Mouse (Mus musculus): ENCODE measurements around the gene Lpar2. TPM values are rescaled to one million over a fixed set of nuclear protein-coding genes. Genes with fewer than 3 reads are reported as not detected.

Gene Lpar2
- polyA plus RNA-seq, 1 experiment from 2014 or later = 0.56 TPM

DNA sequence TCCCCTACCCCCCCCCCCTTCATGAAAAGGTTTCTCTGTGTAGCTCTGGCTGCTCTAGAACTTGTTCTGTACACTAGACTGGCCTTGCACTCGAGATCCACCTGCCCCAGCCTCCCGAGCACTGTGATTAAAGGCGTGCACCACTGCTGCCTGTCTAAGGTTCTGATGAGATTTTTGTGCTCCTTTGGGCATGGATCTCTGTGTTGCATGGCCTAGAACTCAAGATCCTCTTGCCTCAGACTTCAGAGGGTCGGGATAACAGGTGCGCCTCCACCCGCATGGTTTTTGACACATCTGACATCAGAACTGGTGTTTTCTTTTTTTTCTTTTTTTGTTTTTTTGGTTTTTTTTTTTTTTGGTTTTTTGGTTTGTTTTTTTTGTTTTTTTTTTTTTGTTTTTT, 17.7 kb upstream of the Lpar2 start:
- ATAC-seq (no peak), DNase-seq (ENCODE audit: low spot score) (no peak)
- WGBS = 93% methylated on average over 6 of the region's 6 CpGs
- Histone ChIP-seq H3K27me3 (replicated peaks; ENCODE audit: insufficient read depth, low read length) (no peaks in the 10 kb centered on the region), H3K4me3 (ENCODE audit: low read depth, low read length) (no peak overlapping the region), H3K9me3 (ENCODE audit: low read length) (no peaks in the 10 kb centered on the region), H3K27ac (ENCODE audit: low read length) (no peak overlapping the region), H3K4me1 (ENCODE audit: insufficient read depth, low read depth, low read length) (no peaks in the 10 kb centered on the region), H3K9ac (replicated peaks; ENCODE audit: low read depth) (no peak overlapping the region), H3K36me3 (ENCODE audit: insufficient read depth, low read length) (peaks cover 44% of the 10 kb centered on the region), H3K4me2 (replicated peaks; ENCODE audit: low read depth, low read length) (no peak overlapping the region)
- TF ChIP-seq CTCF (IDR thresholded peaks at IDR 0.05) = no peak

DNA sequence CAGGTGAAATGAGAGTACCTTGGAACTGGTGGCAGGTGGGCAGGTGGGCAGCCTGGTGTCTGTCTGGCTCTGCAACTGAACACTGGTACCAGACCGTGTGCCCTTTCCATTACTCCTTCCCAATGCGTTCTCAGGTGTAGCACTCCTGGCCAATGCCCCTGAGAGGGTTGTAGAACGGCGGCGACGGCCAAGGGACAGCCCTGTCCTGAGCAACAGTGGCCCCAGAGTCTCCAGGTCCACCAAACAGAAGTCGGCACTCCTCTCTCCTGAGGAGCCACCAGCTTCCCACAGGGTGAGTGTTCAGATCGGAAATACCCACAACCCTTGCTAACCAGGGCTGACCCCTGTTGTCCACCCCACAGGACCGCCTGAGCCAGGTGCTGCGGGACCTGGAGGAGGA, 17.1 kb upstream of the Lpar2 start:
- H3K9me3 ChIP-seq (ENCODE audit: low read length) = no peaks in the 10 kb centered on the region
- DNase-seq (ENCODE audit: low spot score) = no peak
- no peaks in the 10 kb centered on the region for H3K27me3 ChIP-seq (replicated peaks; ENCODE audit: insufficient read depth, low read length)
- H3K36me3 ChIP-seq (ENCODE audit: insufficient read depth, low read length) = peaks cover 38% of the 10 kb centered on the region
- H3K27ac ChIP-seq (ENCODE audit: low read length) = no peak overlapping the region
- no peak for ATAC-seq
- H3K4me2 ChIP-seq (replicated peaks; ENCODE audit: low read depth, low read length) = no peak overlapping the region
- no peaks in the 10 kb centered on the region for H3K4me1 ChIP-seq (ENCODE audit: insufficient read depth, low read depth, low read length)
- H3K4me3 ChIP-seq (ENCODE audit: low read depth, low read length) = no peak overlapping the region
- no peak overlapping the region for H3K9ac ChIP-seq (replicated peaks; ENCODE audit: low read depth)
- 94% methylated on average over 10 of the region's 10 CpGs for WGBS
- TF ChIP-seq EP300 (IDR thresholded peaks at IDR 0.05) (no peak), CTCF (IDR thresholded peaks at IDR 0.05) (no peak)

DNA sequence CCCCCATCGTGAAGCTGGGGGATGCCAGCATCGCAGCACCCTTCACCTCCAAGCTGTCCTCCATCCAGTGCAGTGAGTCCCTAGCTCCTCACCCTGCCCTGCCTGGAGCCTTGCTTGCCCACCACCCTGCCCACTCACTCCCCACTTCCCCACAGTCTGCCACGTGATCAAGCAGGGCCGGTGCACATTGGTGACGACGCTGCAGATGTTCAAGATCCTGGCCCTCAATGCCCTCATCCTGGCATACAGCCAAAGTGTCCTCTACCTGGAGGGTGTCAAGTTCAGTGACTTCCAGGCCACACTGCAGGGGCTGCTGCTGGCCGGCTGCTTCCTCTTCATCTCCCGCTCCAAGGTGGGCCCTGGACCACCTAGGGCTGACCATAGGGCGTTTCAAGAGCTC, 16.7 kb upstream of the Lpar2 start:
- Histone ChIP-seq H3K4me3 (ENCODE audit: low read depth, low read length) (no peak overlapping the region), H3K4me1 (ENCODE audit: insufficient read depth, low read depth, low read length) (no peaks in the 10 kb centered on the region), H3K27ac (ENCODE audit: low read length) (no peak overlapping the region), H3K36me3 (ENCODE audit: insufficient read depth, low read length) (peaks cover 34% of the 10 kb centered on the region), H3K9ac (replicated peaks; ENCODE audit: low read depth) (no peak overlapping the region), H3K9me3 (ENCODE audit: low read length) (no peaks in the 10 kb centered on the region), H3K4me2 (replicated peaks; ENCODE audit: low read depth, low read length) (no peak overlapping the region), H3K27me3 (replicated peaks; ENCODE audit: insufficient read depth, low read length) (no peaks in the 10 kb centered on the region)
- DNase-seq (ENCODE audit: low spot score) (no peak), ATAC-seq (no peak)
- TF ChIP-seq CTCF (IDR thresholded peaks at IDR 0.05) = no peak
- TF ChIP-seq EP300 (IDR thresholded peaks at IDR 0.05) = no peak
- WGBS = 87% methylated on average over 8 of the region's 9 CpGs

DNA sequence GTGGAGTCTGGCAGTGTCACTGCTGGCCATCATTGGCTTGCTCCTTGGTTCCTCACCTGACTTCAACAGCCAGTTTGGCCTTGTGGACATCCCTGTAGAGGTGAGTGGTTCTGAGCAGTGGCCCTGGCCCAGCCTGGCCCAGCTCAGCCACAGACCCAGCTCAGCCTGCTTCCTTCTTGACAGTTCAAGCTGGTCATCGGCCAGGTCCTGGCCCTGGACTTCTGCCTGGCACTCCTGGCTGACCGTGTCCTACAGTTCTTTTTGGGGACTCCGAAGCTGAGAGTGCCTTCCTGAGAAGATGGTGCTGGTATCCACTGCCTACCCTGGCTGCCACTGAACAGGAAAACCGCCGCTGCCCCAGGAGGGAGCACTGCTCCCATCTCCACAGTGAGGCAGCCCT, 15.0 kb upstream of the Lpar2 start:
- H3K4me3 ChIP-seq (ENCODE audit: low read depth, low read length) = no peak overlapping the region
- no peak overlapping the region for H3K27ac ChIP-seq (ENCODE audit: low read length)
- no peaks in the 10 kb centered on the region for H3K27me3 ChIP-seq (replicated peaks; ENCODE audit: insufficient read depth, low read length)
- no peak overlapping the region for H3K4me2 ChIP-seq (replicated peaks; ENCODE audit: low read depth, low read length)
- no peaks in the 10 kb centered on the region for H3K4me1 ChIP-seq (ENCODE audit: insufficient read depth, low read depth, low read length)
- H3K36me3 ChIP-seq (ENCODE audit: insufficient read depth, low read length) = peaks cover 22% of the 10 kb centered on the region
- no peak for ATAC-seq
- 89% methylated on average over 5 of the region's 5 CpGs for WGBS
- no peak for TF ChIP-seq CTCF (IDR thresholded peaks at IDR 0.05)
- no peak for TF ChIP-seq EP300 (IDR thresholded peaks at IDR 0.05)
- H3K9ac ChIP-seq (replicated peaks; ENCODE audit: low read depth) = no peak overlapping the region
- H3K9me3 ChIP-seq (ENCODE audit: low read length) = no peaks in the 10 kb centered on the region
- DNase-seq (ENCODE audit: low spot score) = no peak

DNA sequence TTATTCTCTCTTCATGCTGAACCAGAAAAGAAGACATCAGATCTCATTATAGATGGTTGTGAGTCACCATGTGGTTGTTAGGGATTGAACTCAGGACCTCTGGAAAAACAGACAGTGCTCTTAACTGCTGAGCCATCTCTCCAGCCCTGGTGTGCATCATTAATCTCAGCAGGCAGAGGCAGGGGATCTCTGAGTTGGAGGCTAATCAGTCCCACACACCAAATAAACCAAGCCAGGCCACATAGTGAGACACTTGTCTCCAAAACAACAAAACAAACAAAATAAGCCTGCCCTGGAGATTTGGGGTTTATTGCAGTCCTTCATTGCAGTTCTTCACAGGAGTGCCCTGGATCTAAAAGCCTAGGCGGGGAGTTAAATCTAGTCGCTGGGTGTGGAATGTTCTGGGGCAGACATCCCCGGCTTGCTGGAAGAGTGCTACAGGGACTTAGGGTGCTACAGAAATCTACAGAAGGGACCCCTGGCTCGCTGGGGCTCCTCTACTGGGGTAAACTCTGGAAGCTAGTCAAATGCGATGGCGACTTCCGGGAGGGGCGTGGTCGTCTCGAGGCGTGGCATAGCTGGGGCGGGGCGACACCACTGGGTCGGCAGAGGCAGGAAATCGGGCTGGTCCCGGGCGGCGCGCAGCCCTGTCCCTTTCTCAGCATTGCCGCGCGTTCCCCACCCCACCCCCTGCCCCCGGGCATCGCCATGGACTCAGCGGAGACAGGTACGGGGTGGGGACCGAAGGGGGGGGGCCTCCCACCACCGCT, 13.9 kb upstream of the Lpar2 start, which contains the start of gene Gmip:
Gmip (plus strand) TSS at position 586 of the 770 bp plus-strand sequence.
- Histone ChIP-seq H3K4me1 (ENCODE audit: insufficient read depth, low read depth, low read length) (no peaks in the 10 kb centered on the region), H3K9ac (replicated peaks; ENCODE audit: low read depth) (peak within 1 kb of the TSS; percentile 62), H3K9me3 (ENCODE audit: low read length) (no peaks in the 10 kb centered on the region), H3K27me3 (replicated peaks; ENCODE audit: insufficient read depth, low read length) (no peaks in the 10 kb centered on the region), H3K4me2 (replicated peaks; ENCODE audit: low read depth, low read length) (peak within 1 kb of the TSS; percentile 91), H3K27ac (ENCODE audit: low read length) (peak within 1 kb of the TSS; percentile 47; the same call in 1 of the 2 replicates), H3K36me3 (ENCODE audit: insufficient read depth, low read length) (peaks cover 20% of the 10 kb centered on the region), H3K4me3 (ENCODE audit: low read depth, low read length) (peak within 1 kb of the TSS; percentile 63)
- DNase-seq (ENCODE audit: low spot score) (peak; percentile 83), ATAC-seq (peak; percentile 90)
- no peak for TF ChIP-seq EP300 (IDR thresholded peaks at IDR 0.05)
- TF ChIP-seq CTCF (IDR thresholded peaks at IDR 0.05) = 0 out of 2 replicates have a peak, but pooled peaks have one; percentile 1
- 7% methylated on average over 25 of the region's 28 CpGs for WGBS

DNA sequence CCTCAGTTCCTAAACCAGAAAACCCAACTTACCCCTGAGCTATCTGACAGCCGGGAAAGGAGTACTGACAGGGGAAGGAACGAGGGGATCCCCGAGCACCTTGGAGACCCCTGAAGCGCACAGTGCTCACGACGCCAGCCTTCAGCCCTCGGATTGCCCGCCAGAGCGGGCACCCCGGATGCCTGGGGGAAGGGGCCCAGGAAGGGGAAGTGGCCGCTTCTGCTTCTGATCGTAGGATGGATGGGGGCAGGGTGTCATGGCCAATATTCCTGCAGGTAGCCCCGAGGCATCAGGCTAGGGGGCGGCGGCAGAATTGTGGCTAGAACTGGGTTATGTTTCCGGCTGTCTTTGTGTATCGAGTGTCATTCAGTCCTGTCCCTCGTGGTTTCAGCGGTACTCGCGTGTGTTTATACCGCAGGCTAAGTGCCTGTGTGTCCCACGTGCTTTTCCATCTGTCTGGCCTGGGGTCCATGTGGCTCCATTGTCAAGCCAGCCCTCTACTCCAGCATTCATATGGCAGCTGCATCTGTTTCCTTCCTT, 13.3 kb upstream of the Lpar2 start:
- Histone ChIP-seq H3K36me3 (ENCODE audit: insufficient read depth, low read length) (0 out of 2 replicates have a peak, but pooled peaks cover 14% of the 10 kb centered on the region), H3K9ac (replicated peaks; ENCODE audit: low read depth) (peak overlapping the region; percentile 62), H3K4me3 (ENCODE audit: low read depth, low read length) (peak overlapping the region; percentile 63), H3K4me1 (ENCODE audit: insufficient read depth, low read depth, low read length) (no peaks in the 10 kb centered on the region), H3K9me3 (ENCODE audit: low read length) (no peaks in the 10 kb centered on the region), H3K27ac (ENCODE audit: low read length) (no peak overlapping the region; the same call in 1 of the 2 replicates), H3K27me3 (replicated peaks; ENCODE audit: insufficient read depth, low read length) (no peaks in the 10 kb centered on the region), H3K4me2 (replicated peaks; ENCODE audit: low read depth, low read length) (peak overlapping the region; percentile 91)
- DNase-seq (ENCODE audit: low spot score) (no peak), ATAC-seq (peak; percentile 43)
- TF ChIP-seq EP300 (IDR thresholded peaks at IDR 0.05) (no peak), CTCF (IDR thresholded peaks at IDR 0.05) (0 out of 2 replicates have a peak, but pooled peaks have one; percentile 0)
- WGBS = 6% methylated on average over 23 of the region's 23 CpGs
